12 mouse cellular contexts compared by ENCODE assay signal in genomic region chr7:109114950-109115349, GRCm38 (mm10). TPM values are rescaled to one million over a fixed set of nuclear protein-coding genes. Genes with fewer than 3 reads are reported as not detected.
A peak's percentile ranks its signal among the peaks of the same experiment; 100 is the strongest.
DNase-seq lines count a peak whose midpoint lies in the region; ATAC-seq and TF ChIP-seq lines count a peak whose summit lies in the region.
"Had no signal": no experiment of that assay in that cellular context is flagged by ENCODE, and none has a peak within 500 bp of the region (broad histone marks: within the 10 kb centered on the region; RNA-seq: fewer than 3 reads in every experiment).

No protein-coding gene starts in this region.

- H3K4me2 ChIP-seq in limb, embryonic 11.5 days (ENCODE audit: low read depth, severe bottlenecking), result no peak overlapping the region
- peak overlapping the region; percentile 28 for H3K4me2 ChIP-seq in forebrain, embryonic 13.5 days
- peak overlapping the region; percentile 55 for H3K4me2 ChIP-seq in liver, postnatal 0 days (ENCODE audit: low read depth, low read length)

- H3K9me3 ChIP-seq in limb, embryonic 11.5 days (ENCODE audit: control insufficient read depth, low read length), result no peaks in the 10 kb centered on the region
- no peaks in the 10 kb centered on the region for H3K9me3 ChIP-seq in limb, embryonic 10.5 days (replicated peaks)
- H3K9me3 ChIP-seq in forebrain, embryonic 13.5 days (replicated peaks), result no peaks in the 10 kb centered on the region
- no peaks in the 10 kb centered on the region for H3K9me3 ChIP-seq in liver, postnatal 0 days (ENCODE audit: low read length)

- H3K27ac ChIP-seq in limb, embryonic 11.5 days (replicated peaks; ENCODE audit: low read depth, low read length), result no peak overlapping the region
- H3K27ac ChIP-seq in limb, embryonic 10.5 days, result no peak overlapping the region
- peak overlapping the region; percentile 57 for H3K27ac ChIP-seq in forebrain, embryonic 13.5 days
- peak overlapping the region; percentile 22; the same call in 1 of the 2 replicates for H3K27ac ChIP-seq in liver, postnatal 0 days (ENCODE audit: low read depth)

- 70% methylated on average over 10 of the region's 10 CpGs for WGBS in limb, embryonic 11.5 days
- WGBS in limb, embryonic 10.5 days, result 65% methylated on average over 10 of the region's 10 CpGs
- 12% methylated on average over 10 of the region's 10 CpGs for WGBS in forebrain, embryonic 13.5 days
- 15% methylated on average over 10 of the region's 10 CpGs for WGBS in liver, postnatal 0 days (ENCODE audit: insufficient replicate concordance)

- no peaks in the 10 kb centered on the region for H3K36me3 ChIP-seq in limb, embryonic 11.5 days (ENCODE audit: control insufficient read depth, insufficient read depth, low read length)
- H3K36me3 ChIP-seq in limb, embryonic 10.5 days, result no peaks in the 10 kb centered on the region
- H3K36me3 ChIP-seq in forebrain, embryonic 13.5 days (ENCODE audit: poor library complexity, severe bottlenecking), result no peaks in the 10 kb centered on the region
- H3K36me3 ChIP-seq in liver, postnatal 0 days (replicated peaks; ENCODE audit: insufficient read depth, low read length), result no peaks in the 10 kb centered on the region

- peak; percentile 20 for DNase-seq in limb, embryonic 11.5 days (ENCODE audit: low spot score)
- DNase-seq in limb, embryonic 10.5 days (ENCODE audit: low spot score), result no peak
- DNase-seq in liver, postnatal 0 days, result peak; percentile 82
- DNase-seq in spleen, postnatal 36 days (ENCODE audit: low spot score in 2 of 2), result peak; percentile 57 to 72
- DNase-seq in kidney, postnatal 10 days, result no peak
- DNase-seq in gastrocnemius, postnatal 36 days, result no peak
- DNase-seq: cerebellum, adult 9-10 months; kidney, adult 18-20 months; thymus, adult 2 months had no signal

- no peak for ATAC-seq in limb, embryonic 11.5 days (ENCODE audit: insufficient number of reproducible peaks, low FRiP score, low TSS enrichment, low read depth)
- ATAC-seq in forebrain, embryonic 13.5 days, result peak; percentile 62
- ATAC-seq in liver, postnatal 0 days, result peak; percentile 90
- ATAC-seq in cerebellum, adult (ENCODE audit: insufficient number of reproducible peaks, low FRiP score, low TSS enrichment), result no peak
- ATAC-seq: CD4-positive, CD25-positive, alpha-beta regulatory T cell, adult 4 months had no signal

- H3K27me3 ChIP-seq in limb, embryonic 11.5 days (ENCODE audit: control insufficient read depth, insufficient read depth, low read length), result no peaks in the 10 kb centered on the region
- no peaks in the 10 kb centered on the region for H3K27me3 ChIP-seq in limb, embryonic 10.5 days (ENCODE audit: low read depth, poor library complexity, severe bottlenecking)
- H3K27me3 ChIP-seq in forebrain, embryonic 13.5 days, result peaks cover 41% of the 10 kb centered on the region
- H3K27me3 ChIP-seq in liver, postnatal 0 days (ENCODE audit: insufficient read depth, low read length), result no peaks in the 10 kb centered on the region

- peak; percentile 98 for TF ChIP-seq EP300 in liver, postnatal 0 days (IDR thresholded peaks at IDR 0.05; ENCODE audit: low read depth)

- intact Hi-C loops in gastrocnemius, postnatal 36 days (cut with DNase I), result no loop called here

- H3K9ac ChIP-seq in limb, embryonic 11.5 days (ENCODE audit: low read length), result no peak overlapping the region
- H3K9ac ChIP-seq in forebrain, embryonic 13.5 days, result no peak overlapping the region
- no peak overlapping the region for H3K9ac ChIP-seq in liver, postnatal 0 days (replicated peaks)

- no peak overlapping the region for H3K4me3 ChIP-seq in limb, embryonic 11.5 days (ENCODE audit: low read depth, low read length)
- no peak overlapping the region for H3K4me3 ChIP-seq in limb, embryonic 10.5 days
- H3K4me3 ChIP-seq in forebrain, embryonic 13.5 days, result no peak overlapping the region
- H3K4me3 ChIP-seq in liver, postnatal 0 days (ENCODE audit: low read depth, low read length), result no peak overlapping the region

- no peaks in the 10 kb centered on the region for H3K4me1 ChIP-seq in limb, embryonic 11.5 days (ENCODE audit: control insufficient read depth, insufficient read depth, low read length)
- no peaks in the 10 kb centered on the region; the same call in 1 of the 2 replicates for H3K4me1 ChIP-seq in limb, embryonic 10.5 days
- peaks cover 37% of the 10 kb centered on the region for H3K4me1 ChIP-seq in forebrain, embryonic 13.5 days
- peaks cover 23% of the 10 kb centered on the region for H3K4me1 ChIP-seq in liver, postnatal 0 days (ENCODE audit: insufficient read depth)

- no peak for TF ChIP-seq CTCF in liver, postnatal 0 days (IDR thresholded peaks at IDR 0.05; ENCODE audit: low read depth)

RNA-seq across cellular contexts. Expression of gene Ric3, which starts 31.8 kb away (rescaled TPM):
- polyA plus RNA-seq in limb, embryonic 11.5 days (2014; fragmentation: Nextera tagmentation; extraction: Ambion mirVana), result 4.7 and 5.1 TPM in 2 replicates
- polyA plus RNA-seq in limb, embryonic 10.5 days (2016; fragmentation: Nextera tagmentation; extraction: Ambion mirVana), result 4.6 and 5.8 TPM in 2 replicates
- 23.2 and 27.6 TPM in 2 replicates for polyA plus RNA-seq in forebrain, embryonic 13.5 days (2015; fragmentation: Nextera tagmentation; extraction: Ambion mirVana)
- 0.33 and 0.36 TPM in 2 replicates for polyA plus RNA-seq in liver, postnatal 0 days (2015; fragmentation: Nextera tagmentation; extraction: Ambion mirVana)
- 1 to 10 TPM; 1.3 to 1.5 TPM for total RNA-seq in gastrocnemius, postnatal 36 days (2021)

Comparison
In these comparisons a context has a peak if more than half of its experiments do, and no peak if none do; other contexts are left out.
1. DNase-seq: peak in limb, embryonic 11.5 days (single experiment), liver, postnatal 0 days (single experiment) and spleen, postnatal 36 days (2 of 2); none in limb, embryonic 10.5 days (single experiment), kidney, postnatal 10 days (single experiment) and gastrocnemius, postnatal 36 days (0 of 2).
2. ATAC-seq: peak in forebrain, embryonic 13.5 days (single experiment) and liver, postnatal 0 days (single experiment); none in limb, embryonic 11.5 days (single experiment) and cerebellum, adult (single experiment).
3. H3K27ac ChIP-seq: peak in forebrain, embryonic 13.5 days (single experiment) and liver, postnatal 0 days (single experiment); none in limb, embryonic 11.5 days (single experiment) and limb, embryonic 10.5 days (single experiment).